Mouse (Mus musculus) mesoderm, embryonic 11.5 days (tissue): Measurements from ENCODE around the gene Tmem184a.
A peak's percentile ranks its signal among the peaks of the same experiment; 100 is the strongest.

Experiments used
- DNase-seq: peaks from one replicate; pipeline ENCODE4 v3.0.0-alpha.2; 2012; ENCODE audit warnings: low read depth, low spot score

Gene Tmem184a

GRCm38 (mm10) chr5:139819538-139820181 lies at the start of gene Tmem184a:
Gene Tmem184a, minus strand, starts transcription at chr5:139819917.
- DNase-seq = no peak

DNA sequence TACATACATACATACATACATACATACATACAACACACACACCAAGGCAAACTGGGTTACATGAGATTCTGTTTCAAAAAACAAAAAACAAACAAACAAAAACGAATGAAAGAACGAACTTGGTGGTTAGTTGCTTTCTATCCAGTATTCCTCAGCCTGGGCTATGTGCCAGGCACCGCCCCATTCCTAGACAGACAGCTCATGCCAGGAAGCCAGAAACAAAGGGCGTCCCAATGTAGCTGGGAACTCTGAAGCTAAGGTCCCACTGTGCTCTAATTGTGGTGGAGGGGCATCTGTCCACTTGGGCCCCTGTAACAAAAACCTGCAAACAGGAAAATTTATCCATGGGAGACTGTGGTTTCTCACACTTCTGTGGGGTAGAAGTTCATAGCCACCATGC lies 43.0 kb upstream of the Tmem184a start:
- no peak for DNase-seq

GRCm38 (mm10) chr5:139860328-139861104 lies 40.8 kb upstream of the Tmem184a start:
- no peak for DNase-seq

- DNase-seq = no peak
Measured at GRCm38 (mm10) chr5:139849626-139850320, 30.1 kb upstream of the Tmem184a start.

GRCm38 (mm10) chr5:139839142-139839541 lies 19.4 kb upstream of the Tmem184a start:
- DNase-seq = peak; percentile 39

GRCm38 (mm10) chr5:139838476-139838892 lies 18.8 kb upstream of the Tmem184a start:
- DNase-seq = peak; percentile 73

DNA sequence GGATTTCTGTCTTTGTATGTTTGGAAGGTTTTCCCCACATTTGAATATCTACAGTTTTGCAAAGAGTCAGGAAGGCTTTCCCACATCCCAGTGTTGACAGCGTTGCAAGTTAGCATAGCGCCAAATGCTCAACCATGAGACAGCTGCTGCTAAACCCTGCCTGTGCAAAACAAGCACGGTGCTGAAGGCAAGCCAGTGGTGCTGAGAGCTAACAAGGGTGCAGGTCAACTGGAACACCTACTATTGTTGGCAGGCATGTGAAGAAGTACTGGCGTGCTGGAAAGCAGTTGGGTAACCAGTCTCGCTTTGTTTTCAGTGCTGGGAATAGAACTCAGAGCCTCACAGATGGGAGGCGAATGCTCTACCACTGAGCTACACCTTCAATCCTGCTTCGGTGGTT lies 16.0 kb upstream of the Tmem184a start:
- DNase-seq = no peak

DNA sequence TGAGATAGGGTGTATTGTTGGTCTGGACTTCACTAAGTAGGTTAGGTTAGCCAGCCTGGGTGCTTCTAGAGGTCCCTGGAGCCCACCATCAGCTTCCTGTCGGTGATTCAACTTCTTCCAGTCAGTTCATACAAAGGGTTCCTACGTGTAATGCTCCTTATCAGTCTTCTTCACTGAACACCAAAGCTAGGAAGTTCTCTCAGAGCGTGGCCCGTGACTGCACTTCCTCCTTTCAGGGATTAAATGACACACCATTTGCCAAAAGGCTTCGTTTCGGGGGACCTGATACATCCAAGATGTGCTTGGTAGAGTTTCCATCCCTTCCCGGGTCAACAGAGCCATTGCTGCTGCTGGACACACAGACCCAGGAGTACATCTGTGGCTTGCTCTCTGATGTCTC lies 12.4 kb upstream of the Tmem184a start:
- DNase-seq = no peak

DNA sequence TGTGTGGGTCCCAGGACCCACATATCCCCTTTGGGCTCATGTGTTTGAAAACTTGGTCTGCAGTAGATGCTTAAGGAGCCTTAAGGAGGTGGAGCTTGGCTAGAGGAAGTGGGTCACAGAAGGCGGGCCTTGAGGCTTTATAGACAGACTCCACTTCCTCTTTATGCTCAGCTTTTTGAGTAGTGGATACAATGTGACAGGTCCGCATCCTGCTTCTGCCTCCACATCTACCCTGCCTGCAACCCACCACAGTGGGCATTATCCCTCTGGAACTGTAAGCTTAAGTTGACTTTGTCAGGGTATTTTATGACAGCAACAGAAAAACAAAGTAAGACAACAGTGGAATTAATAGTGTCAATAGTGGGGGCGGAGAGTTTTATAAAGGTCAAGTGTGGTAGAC lies 11.0 kb upstream of the Tmem184a start:
- no peak for DNase-seq

GRCm38 (mm10) chr5:139829384-139829783 lies 9.7 kb upstream of the Tmem184a start:
- no peak for DNase-seq

DNA sequence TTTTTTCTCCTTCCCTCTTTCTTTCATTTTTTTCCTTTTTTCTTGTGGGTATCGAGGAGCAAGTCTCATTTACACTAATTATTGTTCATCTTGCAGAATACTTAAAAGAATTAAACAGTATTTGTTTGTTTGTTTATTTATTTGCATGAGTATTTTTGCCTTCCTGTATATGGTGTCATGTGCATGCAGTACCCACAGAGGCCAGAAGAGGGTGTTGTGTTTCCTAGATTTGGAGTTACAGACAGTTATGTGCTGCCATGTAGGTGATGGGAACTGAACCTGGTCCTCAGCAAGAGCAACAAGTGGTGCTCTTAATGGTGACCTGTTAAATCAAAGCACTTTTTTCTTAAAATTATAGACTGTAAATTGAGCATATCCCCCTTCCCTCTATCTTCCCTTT lies 7.9 kb upstream of the Tmem184a start:
- DNase-seq = no peak

DNA sequence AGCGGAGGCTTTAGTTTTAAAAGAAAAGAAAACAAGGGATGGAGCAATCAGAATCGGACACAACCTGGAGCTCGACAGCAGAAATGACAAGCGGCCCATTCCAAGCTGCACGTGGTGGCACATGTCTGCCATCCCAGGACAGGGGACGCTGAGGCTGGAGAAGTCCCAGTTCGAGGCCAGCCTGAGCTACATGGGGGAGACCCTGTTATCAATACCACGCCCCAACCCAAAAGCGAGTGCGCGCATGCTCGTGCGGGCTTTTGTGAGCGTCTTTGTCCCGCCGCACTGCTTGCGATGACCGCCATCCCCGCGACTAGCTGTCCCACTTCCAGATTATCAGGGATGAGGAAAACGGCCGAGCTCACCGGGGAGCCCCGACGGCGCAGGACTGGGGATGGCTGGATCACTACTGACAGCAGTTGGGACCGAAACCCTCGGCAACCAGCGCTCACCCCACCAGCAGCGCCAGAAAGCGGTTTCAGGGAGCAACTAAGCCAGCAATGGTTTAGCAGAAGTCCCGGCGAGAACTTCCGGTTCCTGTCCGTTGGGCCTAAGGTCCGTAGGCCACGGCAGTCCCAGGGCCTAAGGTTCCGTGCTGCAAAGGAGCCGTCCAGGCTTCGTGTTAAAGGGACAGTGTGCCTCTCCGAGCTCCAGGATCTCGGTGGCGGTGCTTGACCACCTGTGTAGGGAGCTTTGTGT lies 6.8 kb upstream of the Tmem184a start, which contains the start of the genes Gm26938 and Psmg3:
Gm26938 (minus strand) TSS at position 51 of the 699 bp plus-strand sequence.
Psmg3 (minus strand) TSS at position 529 of the 699 bp plus-strand sequence.
- peak; percentile 93 for DNase-seq

DNA sequence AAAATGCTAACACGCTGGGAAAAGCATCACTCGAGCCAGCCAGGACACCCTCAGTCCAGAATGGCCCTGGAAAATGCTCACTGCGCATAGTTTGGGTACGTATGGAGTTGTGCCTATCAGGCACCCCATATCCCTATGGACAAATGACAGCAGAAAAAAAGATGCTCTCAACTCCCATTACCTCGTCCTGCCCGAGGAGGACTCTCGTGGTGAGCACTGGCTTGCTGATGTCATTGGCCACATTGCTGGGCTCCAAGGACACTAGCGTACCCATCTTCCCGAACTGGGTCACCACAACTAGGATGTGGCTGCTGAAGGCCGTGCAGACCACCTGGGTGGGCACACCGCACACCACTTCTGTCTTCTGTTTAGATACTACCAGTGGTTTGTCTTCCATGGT lies 6.2 kb upstream of the Tmem184a start:
- no peak for DNase-seq

- DNase-seq = no peak
Measured at GRCm38 (mm10) chr5:139824531-139824930, 4.8 kb upstream of the Tmem184a start.

- DNase-seq = peak; percentile 50
Measured at GRCm38 (mm10) chr5:139821466-139822459, 2.0 kb upstream of the Tmem184a start.

- no peak for DNase-seq
Measured at GRCm38 (mm10) chr5:139818801-139819200, 916 bp downstream of the Tmem184a start.

GRCm38 (mm10) chr5:139818056-139818455 lies 1.7 kb downstream of the Tmem184a start:
- no peak for DNase-seq

DNA sequence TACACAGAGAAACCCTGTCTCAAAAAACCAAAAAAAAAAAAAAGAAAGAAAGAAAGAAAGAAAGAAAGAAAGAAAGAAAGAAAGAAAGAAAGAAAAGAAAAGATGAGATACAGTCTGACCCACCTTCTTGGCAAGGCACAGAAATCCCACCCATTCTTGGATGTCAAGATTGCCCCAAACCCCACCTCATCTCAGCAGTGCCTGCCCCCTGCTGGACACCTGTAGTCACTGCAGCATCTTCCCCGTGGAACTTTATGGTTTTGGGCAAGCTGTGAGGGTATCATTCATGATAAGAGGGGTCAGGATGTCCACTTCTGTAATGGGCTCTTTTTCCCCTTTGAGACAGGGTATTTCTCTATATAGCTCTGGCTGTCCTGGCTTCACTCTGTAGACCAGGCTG lies 2.4 kb downstream of the Tmem184a start:
- peak; percentile 23 for DNase-seq

- DNase-seq = no peak
Measured at GRCm38 (mm10) chr5:139816445-139816844, 3.3 kb downstream of the Tmem184a start.

- DNase-seq = no peak
Measured at GRCm38 (mm10) chr5:139815964-139816363, 3.8 kb downstream of the Tmem184a start.
